Mouse (Mus musculus): ENCODE measurements around the gene Zkscan17. TPM values are rescaled to one million over a fixed set of nuclear protein-coding genes. Genes with fewer than 3 reads are reported as not detected.

The Zkscan17 gene
- polyA plus RNA-seq, 1 experiment, result 12.4 TPM

DNA sequence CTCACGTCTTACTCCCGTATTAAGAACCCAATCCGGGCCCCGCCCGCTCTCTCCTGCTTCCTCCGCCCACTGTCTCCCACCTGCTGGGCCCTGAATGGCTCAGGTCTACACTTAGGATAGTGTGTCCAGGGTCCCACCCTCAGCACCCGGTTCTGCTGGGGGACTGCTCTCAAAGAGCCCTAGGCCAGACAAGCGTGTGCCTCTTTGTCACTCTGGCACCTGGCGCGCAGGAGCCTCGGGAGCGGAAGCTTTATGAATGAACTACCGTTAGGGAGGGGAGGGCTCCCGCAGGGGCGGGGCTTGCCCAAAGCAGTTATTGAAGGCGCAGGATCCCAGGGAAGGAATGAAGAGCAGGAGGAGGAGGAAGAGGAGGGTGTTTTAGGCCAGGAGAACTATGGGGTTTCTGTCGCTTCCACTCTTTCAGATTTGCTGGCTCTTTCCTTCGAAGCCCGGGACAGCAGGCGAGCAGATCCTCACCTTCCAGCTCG lies 21.2 kb downstream of the Zkscan17 start:
- under 1% methylated on average over 21 of the region's 21 CpGs for WGBS
- TF ChIP-seq CTCF (IDR thresholded peaks at IDR 0.05; ENCODE audit: borderline replicate concordance, insufficient read depth, low read depth, low read length), result no peak
- no peak for TF ChIP-seq POLR2A (IDR thresholded peaks at IDR 0.05; ENCODE audit: borderline replicate concordance, insufficient read depth, low read length)
- peak; percentile 75 to 77 for DNase-seq
- peaks cover 12% of the 10 kb centered on the region; the same call in 1 of the 2 replicates for H3K4me1 ChIP-seq (ENCODE audit: control insufficient read depth, insufficient read depth, low read length)
- H3K4me3 ChIP-seq (replicated peaks; ENCODE audit: insufficient read depth, low read depth, low read length), result peak overlapping the region; percentile 65
- no peaks in the 10 kb centered on the region for H3K27me3 ChIP-seq (ENCODE audit: control insufficient read depth, insufficient read depth, low read length)
- H3K27ac ChIP-seq (ENCODE audit: insufficient read depth, low read length), result peak overlapping the region; percentile 58; the same call in 1 of the 2 replicates

DNA sequence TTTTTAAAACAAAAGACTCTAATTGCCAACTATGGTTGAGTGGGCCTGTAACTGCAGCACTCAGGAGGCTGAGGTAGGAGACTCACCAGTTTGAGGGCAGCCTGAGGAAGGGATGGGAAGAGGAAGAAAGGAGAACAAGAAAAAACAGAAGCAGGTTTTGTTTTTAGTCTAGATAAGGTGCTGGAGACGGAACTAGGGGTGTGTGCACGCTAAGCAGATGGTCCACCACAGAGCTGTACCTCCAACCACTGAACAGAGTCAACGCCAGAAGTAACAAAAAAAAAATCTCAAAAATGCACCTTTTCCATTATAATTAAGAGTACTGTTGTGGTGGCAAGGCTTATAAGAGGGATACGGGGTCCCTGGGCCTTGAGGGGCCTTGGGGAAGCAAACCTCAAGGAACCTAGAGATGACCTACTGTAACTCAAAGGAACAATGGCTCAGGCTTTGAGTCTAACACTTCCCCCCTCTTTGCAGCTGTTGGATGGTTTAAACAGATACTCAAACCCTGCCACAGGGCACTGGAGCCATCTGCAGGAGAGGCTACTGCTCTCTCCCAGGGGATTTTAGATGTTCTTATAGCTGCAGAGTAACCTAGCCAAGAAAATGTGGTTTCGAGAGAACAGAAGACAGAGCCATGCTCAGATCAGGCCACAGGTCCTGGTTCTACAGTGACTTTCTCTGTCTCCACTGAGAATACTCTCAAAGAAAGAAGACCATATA lies 24.4 kb downstream of the Zkscan17 start:
- no peak for TF ChIP-seq POLR2A (IDR thresholded peaks at IDR 0.05; ENCODE audit: borderline replicate concordance, insufficient read depth, low read length)
- TF ChIP-seq CTCF (IDR thresholded peaks at IDR 0.05; ENCODE audit: borderline replicate concordance, insufficient read depth, low read depth, low read length), result no peak
- Histone ChIP-seq H3K27me3 (ENCODE audit: control insufficient read depth, insufficient read depth, low read length) (no peaks in the 10 kb centered on the region), H3K4me1 (ENCODE audit: control insufficient read depth, insufficient read depth, low read length) (peaks cover 6% of the 10 kb centered on the region; the same call in 1 of the 2 replicates), H3K4me3 (replicated peaks; ENCODE audit: insufficient read depth, low read depth, low read length) (no peak overlapping the region), H3K27ac (ENCODE audit: insufficient read depth, low read length) (no peak overlapping the region)
- WGBS, result 86% methylated on average over 5 of the region's 5 CpGs
- DNase-seq, result no peak

DNA sequence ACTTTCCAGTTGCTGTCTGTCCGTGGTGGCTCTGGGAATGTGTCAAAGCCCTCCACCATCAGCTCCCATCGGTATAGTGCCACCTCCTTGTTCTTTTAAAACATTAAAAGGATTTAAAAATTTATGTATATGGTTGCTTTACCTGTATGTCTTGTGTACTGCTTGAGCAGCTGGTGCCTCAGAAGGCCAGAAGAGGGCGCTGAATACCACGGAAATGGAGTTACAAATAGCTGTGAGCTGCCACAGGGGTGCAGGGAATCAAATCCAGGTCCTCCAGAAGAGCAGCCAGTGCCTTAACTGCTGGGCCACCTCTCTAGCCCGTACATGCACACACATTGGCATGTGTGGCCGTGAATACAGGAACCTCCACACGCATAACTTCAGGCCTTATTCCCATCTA lies 28.8 kb downstream of the Zkscan17 start:
- 93% methylated on average over 7 of the region's 7 CpGs for WGBS
- H3K4me1 ChIP-seq (ENCODE audit: control insufficient read depth, insufficient read depth, low read length), result no peaks in the 10 kb centered on the region
- H3K27me3 ChIP-seq (ENCODE audit: control insufficient read depth, insufficient read depth, low read length), result no peaks in the 10 kb centered on the region
- no peak for DNase-seq
- H3K4me3 ChIP-seq (replicated peaks; ENCODE audit: insufficient read depth, low read depth, low read length), result no peak overlapping the region
- no peak overlapping the region for H3K27ac ChIP-seq (ENCODE audit: insufficient read depth, low read length)
- TF ChIP-seq POLR2A (IDR thresholded peaks at IDR 0.05; ENCODE audit: borderline replicate concordance, insufficient read depth, low read length) (no peak), CTCF (IDR thresholded peaks at IDR 0.05; ENCODE audit: borderline replicate concordance, insufficient read depth, low read depth, low read length) (no peak)

DNA sequence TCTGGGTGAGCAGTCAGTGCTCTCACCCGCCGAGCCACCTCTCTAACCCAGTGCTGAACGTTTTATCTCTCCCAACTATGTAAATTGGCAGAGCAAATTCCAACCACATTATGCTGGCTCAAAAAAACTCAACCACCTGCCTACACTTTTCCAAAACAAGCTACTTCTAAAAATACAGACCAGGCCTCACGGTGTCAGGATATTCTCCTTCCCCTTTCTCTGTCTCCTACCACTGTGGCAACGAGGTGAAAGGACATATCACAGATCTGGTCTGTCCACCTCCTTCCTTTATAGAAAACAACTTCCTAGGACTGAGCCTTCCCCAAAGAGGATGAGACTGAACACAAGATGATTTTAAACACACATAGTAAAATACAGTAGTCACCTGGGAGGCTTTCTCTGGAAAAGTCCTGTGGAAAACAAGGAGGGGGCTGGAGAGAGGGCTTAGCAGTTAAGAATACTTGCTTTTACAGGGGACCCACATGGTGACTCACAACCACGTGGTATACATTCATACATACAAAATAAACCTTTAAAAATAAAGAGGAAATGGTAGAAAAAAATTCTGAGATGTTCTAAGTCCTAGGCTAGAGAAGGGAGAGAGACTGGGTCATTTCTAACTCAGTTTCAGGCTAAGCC lies 29.8 kb downstream of the Zkscan17 start:
- no peaks in the 10 kb centered on the region for H3K4me1 ChIP-seq (ENCODE audit: control insufficient read depth, insufficient read depth, low read length)
- no peak overlapping the region for H3K4me3 ChIP-seq (replicated peaks; ENCODE audit: insufficient read depth, low read depth, low read length)
- no peaks in the 10 kb centered on the region for H3K27me3 ChIP-seq (ENCODE audit: control insufficient read depth, insufficient read depth, low read length)
- no peak for DNase-seq
- no peak overlapping the region for H3K27ac ChIP-seq (ENCODE audit: insufficient read depth, low read length)
- TF ChIP-seq POLR2A (IDR thresholded peaks at IDR 0.05; ENCODE audit: borderline replicate concordance, insufficient read depth, low read length) (no peak), CTCF (IDR thresholded peaks at IDR 0.05; ENCODE audit: borderline replicate concordance, insufficient read depth, low read depth, low read length) (no peak)
- WGBS, result 72% methylated on average over 6 of the region's 6 CpGs

DNA sequence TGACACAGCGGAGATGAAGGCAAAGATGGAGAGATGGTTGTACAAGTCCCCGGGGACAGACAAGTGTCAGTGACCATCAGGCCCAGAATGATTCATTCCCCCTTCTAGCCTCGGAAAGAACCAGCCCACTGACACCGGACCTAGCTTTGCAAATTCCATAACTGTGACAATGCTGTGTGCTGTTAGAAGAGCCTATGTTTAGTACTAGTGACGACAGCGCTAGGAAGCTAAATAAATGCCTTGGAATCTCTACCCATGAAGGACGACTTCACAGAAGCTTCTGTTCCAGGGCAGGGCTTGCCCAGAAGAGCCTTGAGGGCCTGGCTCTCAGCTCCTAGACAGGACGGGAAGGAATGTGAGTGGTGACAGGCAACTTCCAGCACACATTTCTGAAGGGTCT lies 40.3 kb downstream of the Zkscan17 start:
- H3K27ac ChIP-seq (ENCODE audit: insufficient read depth, low read length), result no peak overlapping the region
- TF ChIP-seq POLR2A (IDR thresholded peaks at IDR 0.05; ENCODE audit: borderline replicate concordance, insufficient read depth, low read length) (no peak), CTCF (IDR thresholded peaks at IDR 0.05; ENCODE audit: borderline replicate concordance, insufficient read depth, low read depth, low read length) (no peak)
- 84% methylated on average over 8 of the region's 8 CpGs for WGBS
- no peaks in the 10 kb centered on the region for H3K4me1 ChIP-seq (ENCODE audit: control insufficient read depth, insufficient read depth, low read length)
- no peaks in the 10 kb centered on the region for H3K27me3 ChIP-seq (ENCODE audit: control insufficient read depth, insufficient read depth, low read length)
- H3K4me3 ChIP-seq (replicated peaks; ENCODE audit: insufficient read depth, low read depth, low read length), result no peak overlapping the region
- DNase-seq, result no peak

DNA sequence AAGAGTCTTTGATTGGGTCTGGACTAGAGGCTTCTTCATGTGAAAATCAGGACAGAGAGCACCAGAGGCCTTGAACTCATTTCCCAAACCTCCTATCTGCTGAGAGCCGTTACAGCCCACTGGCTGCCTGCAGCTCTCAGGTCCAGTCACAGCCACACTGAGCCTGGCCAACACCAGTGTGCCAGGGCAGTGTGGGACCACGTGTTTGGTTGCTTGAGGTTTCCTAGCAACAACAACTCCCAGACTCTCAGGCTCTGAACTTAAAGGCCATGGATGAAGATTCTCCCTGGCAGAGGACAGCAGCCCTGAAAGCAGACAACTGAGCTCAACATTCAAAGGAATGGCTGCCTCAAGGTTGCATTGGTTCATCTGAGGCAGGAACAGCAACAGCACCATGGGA lies 40.9 kb downstream of the Zkscan17 start:
- Histone ChIP-seq H3K4me1 (ENCODE audit: control insufficient read depth, insufficient read depth, low read length) (no peaks in the 10 kb centered on the region), H3K27ac (ENCODE audit: insufficient read depth, low read length) (no peak overlapping the region), H3K27me3 (ENCODE audit: control insufficient read depth, insufficient read depth, low read length) (no peaks in the 10 kb centered on the region), H3K4me3 (replicated peaks; ENCODE audit: insufficient read depth, low read depth, low read length) (no peak overlapping the region)
- 13% methylated on average over 2 of the region's 2 CpGs for WGBS
- DNase-seq, result no peak
- TF ChIP-seq CTCF (IDR thresholded peaks at IDR 0.05; ENCODE audit: borderline replicate concordance, insufficient read depth, low read depth, low read length) (no peak), POLR2A (IDR thresholded peaks at IDR 0.05; ENCODE audit: borderline replicate concordance, insufficient read depth, low read length) (no peak)

DNA sequence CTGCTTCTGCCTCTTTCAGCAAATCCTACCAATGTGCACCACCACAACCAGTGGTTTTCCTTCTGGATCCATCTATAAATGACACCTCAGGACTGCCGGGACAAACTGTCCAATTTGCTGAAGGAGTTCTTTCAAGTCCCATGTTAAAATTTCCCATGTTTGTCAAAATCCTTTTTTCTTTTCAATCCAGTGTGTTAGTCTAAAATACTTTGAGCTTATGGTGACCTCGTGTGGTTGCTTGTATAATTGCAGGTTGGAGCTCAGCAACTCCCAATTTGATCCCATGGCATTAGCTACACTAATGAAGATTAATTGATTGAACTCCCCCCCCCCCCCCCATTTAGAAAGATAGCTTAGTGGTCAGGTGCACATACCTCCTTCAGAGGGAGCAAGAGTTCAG lies 43.3 kb downstream of the Zkscan17 start:
- TF ChIP-seq CTCF (IDR thresholded peaks at IDR 0.05; ENCODE audit: borderline replicate concordance, insufficient read depth, low read depth, low read length) (peak; percentile 25; the same call in 1 of the 2 replicates), POLR2A (IDR thresholded peaks at IDR 0.05; ENCODE audit: borderline replicate concordance, insufficient read depth, low read length) (no peak)
- peak; percentile 46 to 52 for DNase-seq
- H3K4me3 ChIP-seq (replicated peaks; ENCODE audit: insufficient read depth, low read depth, low read length), result no peak overlapping the region
- H3K27me3 ChIP-seq (ENCODE audit: control insufficient read depth, insufficient read depth, low read length), result no peaks in the 10 kb centered on the region
- no peaks in the 10 kb centered on the region for H3K4me1 ChIP-seq (ENCODE audit: control insufficient read depth, insufficient read depth, low read length)
- H3K27ac ChIP-seq (ENCODE audit: insufficient read depth, low read length), result no peak overlapping the region
- WGBS, result 5% methylated on average over 2 of the region's 2 CpGs

DNA sequence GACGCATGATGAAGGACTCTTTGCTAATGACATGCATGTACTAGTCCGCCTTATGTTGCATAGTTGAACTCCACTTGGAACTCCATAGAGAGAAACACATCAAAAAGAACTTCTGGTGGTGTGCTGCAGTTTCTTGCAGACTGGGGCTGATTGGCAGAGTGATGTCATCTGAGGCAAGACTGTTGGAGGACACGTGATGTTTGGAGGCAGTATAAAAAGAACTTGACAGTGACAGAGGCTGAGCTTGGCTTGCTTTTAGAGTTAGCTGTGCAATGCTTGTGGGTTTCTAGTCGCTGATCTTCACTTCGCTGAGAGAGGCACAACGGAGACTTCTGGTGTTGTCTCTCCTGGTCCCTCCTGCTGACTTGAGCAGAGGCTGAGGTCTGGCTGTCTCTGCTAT lies 49.3 kb downstream of the Zkscan17 start:
- Histone ChIP-seq H3K4me1 (ENCODE audit: control insufficient read depth, insufficient read depth, low read length) (no peaks in the 10 kb centered on the region), H3K4me3 (replicated peaks; ENCODE audit: insufficient read depth, low read depth, low read length) (no peak overlapping the region), H3K27ac (ENCODE audit: insufficient read depth, low read length) (no peak overlapping the region), H3K27me3 (ENCODE audit: control insufficient read depth, insufficient read depth, low read length) (no peaks in the 10 kb centered on the region)
- 61% methylated on average over 6 of the region's 6 CpGs for WGBS
- no peak for DNase-seq
- TF ChIP-seq POLR2A (IDR thresholded peaks at IDR 0.05; ENCODE audit: borderline replicate concordance, insufficient read depth, low read length), result no peak
- no peak for TF ChIP-seq CTCF (IDR thresholded peaks at IDR 0.05; ENCODE audit: borderline replicate concordance, insufficient read depth, low read depth, low read length)

All from cerebellum, adult 2 months (tissue).